Mouse (Mus musculus) forebrain, embryonic 11.5 days (tissue): ENCODE results near the gene Exoc8. TPM values are rescaled to one million over a fixed set of nuclear protein-coding genes. Genes with fewer than 3 reads are reported as not detected.
A peak's percentile ranks its signal among the peaks of the same experiment; 100 is the strongest.

Source experiments
- ATAC-seq: fragments of 200-750 bp; cut with Nextera tagmentation; replicated peaks from 2 replicates; pipeline ENCODE4 v1.8.0; 2017; ENCODE audit warnings: moderate TSS enrichment; ENCODE audit not compliant: low FRiP score
- DNase-seq: peaks from one replicate; pipeline ENCODE4 v3.0.0-alpha.2; 2017; ENCODE audit warnings: low spot score
- H3K27ac ChIP-seq: fragments of 300-500 bp; sonication (generic); 2 replicates; pipeline ENCODE4 v1.5.1; 2014; ENCODE audit warnings: low read depth, low read length
- H3K27me3 ChIP-seq: fragments of 300-500 bp; sonication (generic); 2 replicates; pipeline ENCODE4 v1.6.1; 2014; ENCODE audit warnings: mild to moderate bottlenecking, low read length, mixed read lengths; ENCODE audit not compliant: control insufficient read depth, insufficient read depth
- H3K36me3 ChIP-seq: fragments of 300-500 bp; sonication (generic); 2 replicates; pipeline ENCODE4 v1.6.1; 2014; ENCODE audit warnings: mild to moderate bottlenecking, low read length, moderate library complexity, mixed read lengths; ENCODE audit not compliant: control insufficient read depth, insufficient read depth
- H3K4me1 ChIP-seq: fragments of 300-500 bp; sonication (generic); replicated peaks from 2 replicates; pipeline ENCODE4 v1.6.1; 2014; ENCODE audit warnings: low read length, mixed read lengths; ENCODE audit not compliant: control insufficient read depth, insufficient read depth
- H3K4me2 ChIP-seq: fragments of 300-500 bp; sonication (generic); 2 replicates; pipeline ENCODE4 v1.6.1; 2014; ENCODE audit warnings: low read depth, mild to moderate bottlenecking, low read length, moderate library complexity, mixed read lengths; ENCODE audit not compliant: severe bottlenecking
- H3K4me3 ChIP-seq: fragments of 300-500 bp; sonication (generic); 2 replicates; pipeline ENCODE4 v1.5.1; 2014; ENCODE audit warnings: low read depth, low read length
- H3K9ac ChIP-seq: fragments of 300-500 bp; sonication (generic); 2 replicates; pipeline ENCODE4 v1.6.1; 2014; ENCODE audit warnings: low read length
- H3K9me3 ChIP-seq: fragments of 300-500 bp; sonication (generic); 2 replicates; pipeline ENCODE4 v1.6.1; 2016; ENCODE audit warnings: low read length, mixed read lengths; ENCODE audit not compliant: control insufficient read depth
- WGBS: fragments of 180-500 bp; shearing (Covaris S2); extraction: QIAGEN DNeasy Blood & Tissue Kit; methylation state at CpG from one replicate; pipeline ENCODE4 v1.1.7; 2014; 5-methylcytosine and 5-hydroxymethylcytosine counted together
- polyA plus RNA-seq: library from polyadenylated mRNA; unstranded; fragments of >200 nt; fragmentation: Nextera tagmentation; extraction: Ambion mirVana; gene quantifications from 2 replicates; pipeline ENCODE4 v1.2.1, GENCODE M21; 2014

Exoc8 gene
- polyA plus RNA-seq: 10.3 and 11.6 TPM in 2 replicates

DNA sequence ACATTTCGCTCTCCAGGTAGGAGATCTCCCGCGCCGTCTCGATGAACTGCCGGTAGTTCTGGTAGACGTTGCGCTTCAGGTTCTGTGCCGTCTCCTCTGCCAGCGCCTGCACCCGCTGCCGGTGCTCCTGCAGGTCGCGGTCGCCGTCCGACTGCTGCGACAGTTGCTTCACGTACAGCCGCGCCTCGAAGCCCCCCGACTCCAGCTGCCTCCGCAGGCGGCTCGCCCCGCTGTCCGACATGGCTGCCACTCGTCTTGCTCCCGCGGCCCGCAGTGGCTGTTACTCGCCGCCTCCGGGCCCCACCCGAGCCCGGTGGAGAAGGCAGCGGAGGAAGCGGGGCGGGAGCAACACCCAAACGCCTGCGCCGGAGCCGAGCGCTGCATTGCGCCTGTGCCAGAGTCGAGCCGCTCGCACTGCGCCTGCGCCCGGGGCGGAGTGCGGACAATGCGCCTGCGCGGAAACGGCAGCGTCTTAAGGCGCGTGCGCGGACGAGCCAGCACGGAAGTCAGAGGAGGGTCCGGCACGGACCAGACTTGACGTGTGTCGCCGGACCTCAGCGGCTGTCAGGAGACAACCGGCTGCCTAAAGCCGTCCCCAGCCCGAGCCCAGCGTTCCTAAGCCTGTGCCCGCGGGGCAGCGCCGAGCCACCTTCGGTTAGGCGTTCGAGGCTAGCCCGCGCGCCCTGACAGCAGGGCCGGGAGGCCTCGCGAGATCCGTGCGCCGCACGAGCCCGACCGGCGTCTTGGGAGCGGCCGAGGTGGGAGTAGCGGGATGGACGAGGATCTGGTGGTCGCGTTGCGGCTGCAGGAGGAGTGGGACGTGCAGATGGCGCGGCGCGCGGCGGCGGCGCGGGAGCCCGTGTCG, at the start of gene Exoc8, which contains the start of gene Sprtn:
Gene Exoc8, minus strand, starts transcription at position 320 of the 865 bp plus-strand sequence.
Gene Sprtn, plus strand, starts transcription at position 501 of the 865 bp plus-strand sequence.
- no peaks in the 10 kb centered on the region for H3K9me3 ChIP-seq
- H3K4me3 ChIP-seq: peak within 1 kb of the TSS; percentile 92
- under 1% methylated on average over 108 of the region's 114 CpGs for WGBS
- H3K4me2 ChIP-seq: peak within 1 kb of the TSS; percentile 95
- H3K27me3 ChIP-seq: no peaks in the 10 kb centered on the region
- H3K36me3 ChIP-seq: peaks cover 18% of the 10 kb centered on the region; the same call in 1 of the 2 replicates
- peaks cover 8% of the 10 kb centered on the region for H3K4me1 ChIP-seq
- H3K9ac ChIP-seq: peak within 1 kb of the TSS; percentile 68
- peak; percentile 88 for ATAC-seq
- H3K27ac ChIP-seq: peak within 1 kb of the TSS; percentile 68
- DNase-seq: peak; percentile 99

DNA sequence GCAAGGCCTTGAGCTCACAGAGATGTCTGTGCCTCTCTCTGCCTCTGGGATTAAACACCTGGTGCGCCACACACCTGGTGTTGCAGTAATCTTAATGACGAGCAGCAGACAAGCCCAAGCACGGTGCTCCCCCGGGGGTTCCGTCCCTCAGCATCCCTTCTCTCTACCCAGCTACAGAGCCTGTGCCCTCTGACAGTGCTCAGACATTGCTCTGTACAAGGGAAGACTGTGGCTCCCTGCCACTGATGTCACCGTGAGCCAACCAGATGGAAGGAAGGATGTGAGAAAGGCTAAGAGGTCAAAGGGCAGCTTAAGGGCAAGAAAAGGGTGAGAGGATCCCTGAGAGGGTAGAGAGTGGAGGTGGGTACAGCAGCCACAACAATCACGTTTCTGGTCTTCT, 46.9 kb upstream of the Exoc8 start:
- DNase-seq: no peak
- Histone ChIP-seq H3K4me1 (peaks cover 5% of the 10 kb centered on the region; the same call in 1 of the 2 replicates), H3K9ac (no peak overlapping the region), H3K9me3 (no peaks in the 10 kb centered on the region), H3K36me3 (no peaks in the 10 kb centered on the region), H3K27me3 (no peaks in the 10 kb centered on the region), H3K27ac (no peak overlapping the region), H3K4me3 (no peak overlapping the region), H3K4me2 (no peak overlapping the region)
- ATAC-seq: no peak
- 67% methylated on average over 7 of the region's 7 CpGs for whole genome bisulfite sequencing

DNA sequence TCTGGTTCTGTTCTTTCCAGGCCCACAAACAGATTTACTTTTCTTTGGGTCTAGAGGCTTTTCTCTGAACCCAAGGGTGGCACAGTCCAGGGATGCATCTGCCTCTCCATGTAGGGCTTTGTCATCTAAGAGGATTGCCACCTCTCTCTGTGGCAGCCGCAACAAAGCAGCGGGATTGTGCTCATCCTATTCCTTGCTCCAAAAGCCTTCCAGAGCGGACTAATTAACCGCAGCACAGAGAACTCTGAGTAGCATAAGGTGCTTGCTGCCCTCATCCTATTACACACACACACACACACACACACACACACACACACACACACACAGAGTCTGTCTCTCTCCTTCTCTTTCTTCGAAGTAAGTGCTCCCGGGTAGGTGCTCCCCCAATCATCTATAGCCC, 46.3 kb upstream of the Exoc8 start:
- Histone ChIP-seq H3K9ac (no peak overlapping the region), H3K9me3 (no peaks in the 10 kb centered on the region), H3K4me1 (peaks cover 5% of the 10 kb centered on the region; the same call in 1 of the 2 replicates), H3K4me2 (no peak overlapping the region), H3K4me3 (no peak overlapping the region), H3K27ac (no peak overlapping the region), H3K27me3 (no peaks in the 10 kb centered on the region), H3K36me3 (no peaks in the 10 kb centered on the region)
- 85% methylated on average over 6 of the region's 6 CpGs for WGBS
- ATAC-seq (no peak), DNase-seq (no peak)

DNA sequence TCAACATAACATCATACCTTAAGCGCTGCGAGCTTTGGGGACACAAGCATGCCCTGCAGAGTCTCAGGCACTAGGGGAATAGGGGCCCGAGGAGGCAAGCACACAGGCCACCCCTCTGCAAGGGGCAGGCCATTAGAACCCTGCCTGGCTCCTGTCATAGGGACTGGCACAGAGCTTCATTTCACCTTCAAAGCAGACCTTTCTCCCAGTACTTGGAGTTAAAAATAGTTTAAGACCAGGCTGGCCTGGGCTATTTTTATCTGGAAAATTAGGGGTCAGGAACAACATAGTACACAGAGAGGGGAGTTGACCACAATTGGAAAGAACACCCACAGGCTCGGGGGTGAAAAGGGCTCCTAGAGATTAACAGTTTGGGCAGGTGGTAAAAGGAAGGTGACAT, 39.8 kb upstream of the Exoc8 start:
- 82% methylated on average over 4 of the region's 4 CpGs for WGBS
- no peaks in the 10 kb centered on the region for H3K36me3 ChIP-seq
- H3K4me1 ChIP-seq: no peaks in the 10 kb centered on the region
- ATAC-seq: no peak
- no peak for DNase-seq
- H3K4me2 ChIP-seq: no peak overlapping the region
- no peaks in the 10 kb centered on the region for H3K27me3 ChIP-seq
- H3K27ac ChIP-seq: no peak overlapping the region
- no peaks in the 10 kb centered on the region for H3K9me3 ChIP-seq
- no peak overlapping the region for H3K4me3 ChIP-seq
- no peak overlapping the region for H3K9ac ChIP-seq

DNA sequence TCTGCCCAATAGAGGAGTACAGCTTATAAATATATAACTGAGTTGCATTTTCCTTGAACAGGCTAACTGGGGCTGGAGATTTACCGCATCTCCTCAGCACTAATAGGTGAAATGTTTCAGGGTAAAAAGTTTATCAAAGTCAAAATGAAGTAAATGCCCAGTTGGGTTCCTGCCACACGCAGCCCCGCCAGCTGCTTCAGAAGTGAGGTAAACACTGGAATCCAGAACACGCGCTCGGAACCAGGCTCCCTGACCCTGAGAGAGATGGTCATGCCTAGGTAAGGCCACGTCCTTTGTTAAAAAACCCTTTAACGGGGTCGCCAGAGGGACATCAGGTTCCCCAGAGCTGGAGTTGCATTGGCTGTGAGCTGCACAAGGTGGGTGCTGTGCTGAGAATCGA, 39.2 kb upstream of the Exoc8 start:
- H3K4me1 ChIP-seq: no peaks in the 10 kb centered on the region
- H3K36me3 ChIP-seq: no peaks in the 10 kb centered on the region
- ATAC-seq: no peak

DNA sequence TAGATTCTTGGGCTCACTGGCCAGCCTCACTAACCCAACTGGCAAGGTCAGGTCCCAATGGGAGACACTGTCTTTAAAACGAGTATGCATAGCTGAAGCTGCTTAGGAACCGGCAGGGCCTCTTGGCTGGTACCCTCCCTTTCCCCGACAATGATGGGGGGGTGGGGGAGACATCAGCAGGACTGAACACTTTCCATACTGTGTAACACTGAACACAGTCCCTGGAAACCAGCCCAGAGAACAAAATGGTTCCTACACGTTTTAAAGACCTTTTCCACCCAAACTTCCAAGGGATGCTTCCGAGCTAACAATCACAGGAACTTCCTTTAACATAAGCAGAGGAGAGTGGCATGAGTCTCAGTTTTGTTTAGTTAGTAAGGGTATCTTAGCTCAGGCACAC, 37.6 kb upstream of the Exoc8 start:
- H3K27me3 ChIP-seq: no peaks in the 10 kb centered on the region
- no peak overlapping the region for H3K4me3 ChIP-seq
- no peaks in the 10 kb centered on the region for H3K9me3 ChIP-seq
- no peak overlapping the region for H3K4me2 ChIP-seq
- no peak overlapping the region for H3K9ac ChIP-seq
- H3K4me1 ChIP-seq: no peaks in the 10 kb centered on the region
- DNase-seq (no peak), ATAC-seq (no peak)
- 86% methylated on average over 5 of the region's 5 CpGs for WGBS
- H3K27ac ChIP-seq: no peak overlapping the region
- H3K36me3 ChIP-seq: no peaks in the 10 kb centered on the region; the same call in 1 of the 2 replicates

More for the DNA sequence above, 39.2 kb upstream of the Exoc8 start:
- no peak for DNase-seq
- Histone ChIP-seq H3K27me3 (no peaks in the 10 kb centered on the region), H3K9ac (no peak overlapping the region), H3K27ac (no peak overlapping the region), H3K9me3 (no peaks in the 10 kb centered on the region), H3K4me3 (no peak overlapping the region), H3K4me2 (no peak overlapping the region)
- WGBS: 98% methylated on average over 10 of the region's 10 CpGs

DNA sequence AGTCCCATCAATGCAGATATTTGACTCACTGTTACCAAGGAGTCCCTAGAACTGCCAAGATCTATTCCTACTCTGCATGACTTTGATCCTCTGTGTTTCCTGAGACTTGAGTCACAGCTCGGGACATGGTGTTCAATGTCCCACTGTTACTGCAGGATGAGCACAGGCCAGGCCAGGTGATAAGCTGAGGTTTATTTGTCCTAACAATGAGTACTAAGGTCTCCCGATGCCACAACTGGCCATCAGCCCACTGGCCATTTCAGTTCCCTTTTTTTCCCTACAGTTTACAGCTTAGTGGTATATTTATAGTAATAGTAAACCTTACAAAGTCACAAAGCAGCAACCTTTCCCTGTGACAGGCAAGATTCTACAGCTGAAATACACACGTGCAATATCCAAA, 34.9 kb upstream of the Exoc8 start:
- no peak overlapping the region for H3K4me2 ChIP-seq
- no peak overlapping the region for H3K27ac ChIP-seq
- 90% methylated on average over 3 of the region's 3 CpGs for WGBS
- H3K4me3 ChIP-seq: no peak overlapping the region
- no peaks in the 10 kb centered on the region for H3K4me1 ChIP-seq
- H3K9ac ChIP-seq: no peak overlapping the region
- ATAC-seq: no peak
- H3K36me3 ChIP-seq: no peaks in the 10 kb centered on the region; the same call in 1 of the 2 replicates
- H3K27me3 ChIP-seq: no peaks in the 10 kb centered on the region
- H3K9me3 ChIP-seq: no peaks in the 10 kb centered on the region
- no peak for DNase-seq

DNA sequence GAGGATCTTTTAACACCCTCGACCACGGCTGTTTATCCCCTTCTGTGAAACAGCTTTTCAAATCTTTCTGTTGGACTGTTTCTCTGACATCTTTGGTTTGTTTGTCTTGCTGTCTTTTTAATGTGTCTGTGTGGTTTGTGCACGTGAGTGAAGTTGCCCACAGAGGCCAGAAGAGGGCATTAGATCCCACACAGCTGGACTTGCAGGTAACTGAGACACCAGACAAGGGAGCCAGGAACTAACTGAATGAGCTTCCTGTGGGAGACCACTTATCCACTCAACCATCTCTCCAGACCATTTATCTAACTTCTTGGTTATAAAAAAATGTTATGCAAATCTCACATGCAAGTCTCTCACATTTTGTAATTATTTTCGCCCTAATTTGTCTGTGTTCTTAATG, 33.1 kb upstream of the Exoc8 start:
- ATAC-seq: no peak
- no peak overlapping the region for H3K27ac ChIP-seq
- no peaks in the 10 kb centered on the region for H3K4me1 ChIP-seq
- no peak overlapping the region for H3K4me3 ChIP-seq
- no peaks in the 10 kb centered on the region for H3K9me3 ChIP-seq
- WGBS: 88% methylated on average over 4 of the region's 4 CpGs
- no peaks in the 10 kb centered on the region for H3K27me3 ChIP-seq
- no peak overlapping the region for H3K9ac ChIP-seq
- H3K4me2 ChIP-seq: no peak overlapping the region
- no peaks in the 10 kb centered on the region; the same call in 1 of the 2 replicates for H3K36me3 ChIP-seq
- no peak for DNase-seq
